Mouse (Mus musculus): ENCODE data around the gene Fgfr2.

DNA sequence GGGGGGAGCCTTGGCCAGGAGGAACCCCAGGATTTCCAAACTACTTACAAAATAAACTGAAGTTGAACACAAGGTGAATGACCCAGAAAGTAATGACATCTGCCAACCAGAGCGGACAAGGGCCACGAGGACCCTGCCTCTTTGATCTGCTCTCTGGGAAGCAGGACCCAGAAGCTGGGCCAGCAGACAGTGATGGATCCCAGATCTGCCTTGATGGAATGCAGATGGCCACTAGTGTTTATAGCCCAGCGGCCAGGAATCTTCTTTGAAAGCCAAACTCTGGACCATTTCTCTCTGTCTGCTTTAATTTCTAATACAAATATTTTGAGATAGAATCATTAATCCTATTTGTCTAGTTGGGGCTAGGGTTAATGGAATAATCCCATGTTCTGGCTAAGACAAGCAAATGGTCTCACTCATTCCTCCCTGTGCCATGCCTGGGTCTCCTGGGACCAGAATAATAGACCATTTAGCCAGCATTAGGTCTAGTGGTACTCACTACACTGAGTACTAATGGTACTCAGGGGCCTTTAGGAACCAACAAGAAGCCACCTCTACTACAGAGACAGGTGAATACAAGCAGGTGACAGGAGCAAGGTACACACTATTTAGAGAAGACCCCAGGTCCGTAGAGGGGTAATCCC is 674.5 kb downstream of the Fgfr2 start:
- no peak for TF ChIP-seq CTCF (conservative IDR thresholded peaks at IDR 0.05; ENCODE audit: low read length)
- TF ChIP-seq NANOG (IDR thresholded peaks at IDR 0.05; ENCODE audit: borderline replicate concordance, low read length) = no peak
- TF ChIP-seq POU5F1 (IDR thresholded peaks at IDR 0.05; ENCODE audit: borderline replicate concordance, low read length) = no peak

All from E14TG2a.4 (cell line).